Mouse (Mus musculus): ENCODE data around the gene Camp. TPM values are rescaled to one million over a fixed set of nuclear protein-coding genes. Genes with fewer than 3 reads are reported as not detected.

The Camp gene
- not detected for polyA plus RNA-seq (2014; fragmentation: Illumina TruSeq; extraction: RNeasy Lipid Tissue Mini Kit (QIAGEN cat#74804))

DNA sequence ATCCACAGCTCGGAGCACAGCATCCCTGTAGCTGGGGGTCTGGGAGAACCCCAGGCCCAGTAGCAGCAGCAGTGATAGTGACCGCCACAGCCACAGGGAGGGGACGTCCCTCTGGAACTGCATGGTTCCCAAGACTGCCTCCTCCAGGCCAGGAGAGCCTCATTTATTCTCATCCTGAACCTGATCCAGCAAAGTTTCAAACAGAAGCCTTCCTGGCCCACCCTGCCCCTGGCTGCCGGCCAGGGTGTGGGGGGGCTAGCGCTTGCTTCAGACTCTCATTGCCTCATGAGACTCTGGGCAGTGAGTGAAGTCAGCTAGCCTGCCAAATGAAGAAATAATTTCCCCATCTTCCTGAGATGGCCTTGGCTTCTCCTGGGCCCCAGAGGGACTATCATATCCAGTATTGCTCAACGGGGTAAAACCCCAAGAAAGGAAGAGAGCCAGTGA lies at the start of gene Camp:
TSS of gene Camp (minus strand) at position 306 of the 447 bp plus-strand sequence.

DNA sequence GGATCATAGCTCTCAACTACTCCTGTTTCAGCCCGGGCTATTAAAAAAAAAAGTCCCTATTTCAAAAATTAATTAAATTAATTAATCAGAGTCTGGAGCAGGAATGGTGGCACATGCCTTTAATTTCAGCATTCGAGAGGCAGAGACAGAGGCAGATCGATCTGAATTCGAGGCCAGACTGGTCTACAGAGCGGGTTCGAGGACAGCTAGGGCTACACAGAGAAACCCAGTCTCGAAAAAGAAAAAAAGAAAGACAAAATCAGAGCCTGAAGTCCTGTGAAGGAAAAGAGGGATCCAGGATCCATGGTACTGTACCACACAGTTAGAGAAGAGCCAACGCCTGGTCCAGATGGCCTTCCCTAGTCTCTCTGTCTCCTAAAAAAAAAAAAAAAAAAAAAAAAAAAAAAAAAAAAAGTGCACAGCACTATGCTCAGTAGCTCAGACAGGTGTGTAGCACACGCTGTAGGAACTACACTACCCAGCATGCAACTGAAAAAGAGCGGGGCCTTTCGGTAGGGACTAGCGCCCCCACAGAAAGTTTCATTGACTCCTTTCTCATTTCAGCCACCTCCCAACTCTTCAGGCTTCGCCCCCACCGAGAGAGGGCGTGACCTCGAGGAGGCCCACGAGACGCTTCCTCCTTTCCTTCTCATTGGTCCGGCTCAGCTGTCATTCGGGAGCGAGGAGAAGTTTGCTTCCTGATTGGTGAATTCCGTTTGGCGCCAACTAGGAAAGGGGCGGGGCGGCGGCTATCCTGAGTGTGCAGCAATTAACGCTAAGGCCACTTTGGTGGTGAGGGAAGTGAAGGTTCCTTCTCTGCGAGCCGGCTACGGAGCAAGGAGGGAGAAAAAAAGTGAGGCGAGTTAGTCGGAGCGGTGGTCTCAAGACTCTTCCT lies 25.6 kb upstream of the Camp start, which contains the start of gene Cdc25a:
TSS of gene Cdc25a (plus strand) at position 783 of the 895 bp plus-strand sequence.

DNA sequence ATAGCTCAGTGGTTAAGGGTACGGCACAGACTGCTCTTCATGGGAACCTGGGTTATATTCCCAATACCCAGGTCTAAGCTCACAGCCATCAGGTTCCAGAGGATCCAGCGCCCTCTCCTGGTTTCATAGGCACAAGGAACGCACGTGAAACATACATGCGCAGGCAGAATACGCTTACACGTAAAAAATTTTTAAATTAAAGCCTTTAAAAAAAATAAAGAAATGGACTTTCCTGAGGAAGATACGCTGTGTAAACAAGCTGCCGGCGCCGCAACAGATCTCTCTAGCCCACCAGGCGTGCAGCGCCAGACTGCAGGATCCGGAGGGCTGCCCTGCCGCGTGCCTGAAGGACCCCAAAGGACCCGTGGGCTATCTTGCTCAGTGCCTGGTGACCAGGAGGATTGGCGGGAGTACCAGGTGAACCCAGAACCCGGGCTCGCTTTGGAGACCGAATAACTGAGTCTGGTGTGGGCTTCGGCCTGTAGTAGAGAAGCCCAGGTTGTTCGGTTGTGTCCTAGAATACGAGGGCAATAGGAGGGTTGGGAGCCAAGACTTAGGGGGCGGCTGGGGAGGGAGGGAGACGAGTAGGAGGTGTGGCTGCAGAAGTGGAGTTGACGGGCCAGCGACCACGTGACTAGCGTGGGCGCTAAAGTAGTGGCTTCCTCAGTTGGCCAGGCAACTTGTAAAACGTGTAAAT lies 16.9 kb downstream of the Camp start, which contains the start of gene Nme6:
TSS of gene Nme6 (plus strand) at position 359 of the 697 bp plus-strand sequence.

DNA sequence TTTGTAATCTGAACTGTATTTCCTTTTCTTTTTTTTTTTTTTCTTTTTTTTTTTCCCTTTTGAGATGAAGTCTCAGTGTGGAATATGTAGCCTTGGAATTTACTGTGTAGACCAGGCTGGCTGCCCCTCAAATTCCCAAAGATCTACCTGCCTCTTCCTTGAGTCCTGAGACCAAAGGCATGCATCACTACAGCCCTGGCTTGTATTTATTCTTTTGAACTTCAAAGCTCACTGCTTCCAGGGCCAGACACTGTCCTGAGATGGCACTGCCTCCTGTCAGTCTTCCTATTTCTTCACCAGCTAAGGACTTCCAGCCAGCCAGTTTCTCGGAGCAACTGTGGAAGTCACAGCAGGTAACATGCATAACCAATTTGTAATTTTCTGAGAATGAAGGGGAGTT lies 37.4 kb downstream of the Camp start, which contains the start of gene Spink8:
TSS of gene Spink8 (plus strand) at position 301 of the 400 bp plus-strand sequence.

Other genes with a start within 250 kb of the Camp start
- gene Fbxw24, start 223.6 kb downstream of the Camp start, polyA plus RNA-seq (2014; fragmentation: Illumina TruSeq; extraction: RNeasy Lipid Tissue Mini Kit (QIAGEN cat#74804)), result 75.2 TPM
- 2.7 TPM for gene Fbxw25, start 185.0 kb downstream of the Camp start, polyA plus RNA-seq (2014; fragmentation: Illumina TruSeq; extraction: RNeasy Lipid Tissue Mini Kit (QIAGEN cat#74804))
- gene Fbxw18, start 146.9 kb downstream of the Camp start, polyA plus RNA-seq (2014; fragmentation: Illumina TruSeq; extraction: RNeasy Lipid Tissue Mini Kit (QIAGEN cat#74804)), result 51.3 TPM
- gene Fbxw26, start 103.5 kb downstream of the Camp start, polyA plus RNA-seq (2014; fragmentation: Illumina TruSeq; extraction: RNeasy Lipid Tissue Mini Kit (QIAGEN cat#74804)), result 18.6 TPM
- gene Fbxw27, start 58.9 kb downstream of the Camp start, polyA plus RNA-seq (2014; fragmentation: Illumina TruSeq; extraction: RNeasy Lipid Tissue Mini Kit (QIAGEN cat#74804)), result 9.7 TPM
- 3.1 TPM for gene Spink8, start 37.3 kb downstream of the Camp start, polyA plus RNA-seq (2014; fragmentation: Illumina TruSeq; extraction: RNeasy Lipid Tissue Mini Kit (QIAGEN cat#74804))
- gene Nme6, start 16.9 kb downstream of the Camp start, polyA plus RNA-seq (2014; fragmentation: Illumina TruSeq; extraction: RNeasy Lipid Tissue Mini Kit (QIAGEN cat#74804)), result 3.1 TPM
- gene Cdc25a, start 26.0 kb upstream of the Camp start, polyA plus RNA-seq (2014; fragmentation: Illumina TruSeq; extraction: RNeasy Lipid Tissue Mini Kit (QIAGEN cat#74804)), result 27.1 TPM
- gene Map4, start 81.8 kb upstream of the Camp start, polyA plus RNA-seq (2014; fragmentation: Illumina TruSeq; extraction: RNeasy Lipid Tissue Mini Kit (QIAGEN cat#74804)), result 50.9 TPM

Measured in ovary, adult 10 weeks (tissue).